Mouse (Mus musculus): ENCODE data around the gene Ccser2.
"Not testable (repeated sequence)": the region's sequence is repeated elsewhere in the genome, so short reads cannot be mapped to it uniquely, and the experiment has no call there.

Gene Ccser2

GRCm38 (mm10) chr14:36968628-36969147 lies at the start of gene Ccser2:
TSS of gene Ccser2 (minus strand) at chr14:36968777.
- peak; percentile 98 for ATAC-seq (ENCODE audit: low TSS enrichment)

- ATAC-seq (ENCODE audit: low TSS enrichment): no peak
Measured at GRCm38 (mm10) chr14:37015894-37016293, 47.3 kb upstream of the Ccser2 start.

GRCm38 (mm10) chr14:37013644-37014043 lies 45.1 kb upstream of the Ccser2 start:
- ATAC-seq (ENCODE audit: low TSS enrichment): peak; percentile 59

GRCm38 (mm10) chr14:37009686-37010085 lies 41.1 kb upstream of the Ccser2 start:
- ATAC-seq (ENCODE audit: low TSS enrichment): no peak

GRCm38 (mm10) chr14:37006489-37006888 lies 37.9 kb upstream of the Ccser2 start:
- ATAC-seq (ENCODE audit: low TSS enrichment): no peak

- ATAC-seq (ENCODE audit: low TSS enrichment): no peak
Measured at GRCm38 (mm10) chr14:37005865-37006264, 37.3 kb upstream of the Ccser2 start.

- no peak for ATAC-seq (ENCODE audit: low TSS enrichment)
Measured at GRCm38 (mm10) chr14:37003431-37004095, 35.0 kb upstream of the Ccser2 start.

- no peak for ATAC-seq (ENCODE audit: low TSS enrichment)
Measured at GRCm38 (mm10) chr14:37002852-37003251, 34.3 kb upstream of the Ccser2 start.

GRCm38 (mm10) chr14:37000780-37001179 lies 32.2 kb upstream of the Ccser2 start:
- ATAC-seq (ENCODE audit: low TSS enrichment): not testable (repeated sequence)

- no peak for ATAC-seq (ENCODE audit: low TSS enrichment)
Measured at GRCm38 (mm10) chr14:36989784-36990183, 21.2 kb upstream of the Ccser2 start.

GRCm38 (mm10) chr14:36985693-36986092 lies 17.1 kb upstream of the Ccser2 start:
- no peak for ATAC-seq (ENCODE audit: low TSS enrichment)

- ATAC-seq (ENCODE audit: low TSS enrichment): no peak
Measured at GRCm38 (mm10) chr14:36975019-36975418, 6.4 kb upstream of the Ccser2 start.

- ATAC-seq (ENCODE audit: low TSS enrichment): no peak
Measured at GRCm38 (mm10) chr14:36971211-36971610, 2.6 kb upstream of the Ccser2 start.

GRCm38 (mm10) chr14:36969861-36970420 lies 1.4 kb upstream of the Ccser2 start:
- no peak for ATAC-seq (ENCODE audit: low TSS enrichment)

- peak; percentile 60 for ATAC-seq (ENCODE audit: low TSS enrichment)
Measured at GRCm38 (mm10) chr14:36968076-36968627, 425 bp downstream of the Ccser2 start.

- no peak for ATAC-seq (ENCODE audit: low TSS enrichment)
Measured at GRCm38 (mm10) chr14:36965421-36965820, 3.2 kb downstream of the Ccser2 start.

GRCm38 (mm10) chr14:36962477-36962876 lies 6.1 kb downstream of the Ccser2 start:
- ATAC-seq (ENCODE audit: low TSS enrichment): 0 out of 2 replicates have a peak, but pooled peaks have one; percentile 9

GRCm38 (mm10) chr14:36957719-36958118 lies 10.9 kb downstream of the Ccser2 start:
- ATAC-seq (ENCODE audit: low TSS enrichment): no peak

- 0 out of 2 replicates have a peak, but pooled peaks have one; percentile 20 for ATAC-seq (ENCODE audit: low TSS enrichment)
Measured at GRCm38 (mm10) chr14:36957261-36957660, 11.3 kb downstream of the Ccser2 start.

- ATAC-seq (ENCODE audit: low TSS enrichment): peak; percentile 53; the same call in 1 of the 2 replicates
Measured at GRCm38 (mm10) chr14:36956717-36957116, 11.9 kb downstream of the Ccser2 start.

- ATAC-seq (ENCODE audit: low TSS enrichment): no peak
Measured at GRCm38 (mm10) chr14:36952687-36953426, 15.7 kb downstream of the Ccser2 start.

- ATAC-seq (ENCODE audit: low TSS enrichment): peak; percentile 79
Measured at GRCm38 (mm10) chr14:36952142-36952541, 16.4 kb downstream of the Ccser2 start.

Data from frontal cortex, adult (tissue).